Mouse (Mus musculus): ENCODE data around the gene Narf.

- TF ChIP-seq CTCF (IDR thresholded peaks at IDR 0.05; ENCODE audit: low read depth): no peak
- TF ChIP-seq EP300 (IDR thresholded peaks at IDR 0.05; ENCODE audit: low read depth): no peak
These were observed 23.3 kb downstream of the Narf start for GRCm38 (mm10) chr11:121260211-121260906.
